Mouse (Mus musculus) left cerebral cortex, adult 8-10 months (tissue): ENCODE data around the gene Kcng1. TPM values are rescaled to one million over a fixed set of nuclear protein-coding genes. Genes with fewer than 3 reads are reported as not detected.

Source experiments
- total RNA-seq, 4 experiments: library from RNA; stranded (reverse); gene quantifications; 2 replicates each; pipeline ENCODE4 v1.2.4; 2022

Kcng1 gene
- total RNA-seq, 4 experiments from 2014 or later: 20.9 to 27.9 (median 26.2) TPM

Other genes with a start within 250 kb of the Kcng1 start
- gene Pard6b, start 200.7 kb downstream of the Kcng1 start, total RNA-seq: 1 to 10 TPM; 4.7 to 6.5 (median 5.8) TPM
- gene Adnp, start 74.6 kb downstream of the Kcng1 start, total RNA-seq: 10 to 100 TPM; 65.9 to 78.9 (median 72.1) TPM
- 10 to 100 TPM; 33.4 to 47.7 (median 40.3) TPM for gene Gm20716, start 51.4 kb downstream of the Kcng1 start, total RNA-seq
- gene Dpm1, start 51.1 kb downstream of the Kcng1 start, total RNA-seq: 10 to 100 TPM; 44.0 to 64.1 (median 57.8) TPM
- 10 to 100 TPM; 16.9 to 19.6 (median 19.2) TPM for gene Mocs3, start 51.1 kb downstream of the Kcng1 start, total RNA-seq